In genomic region chr4:59902547-59902946, GRCm38 (mm10) we compare ENCODE assay signal across 14 mouse cellular contexts. TPM values are rescaled to one million over a fixed set of nuclear protein-coding genes. Genes with fewer than 3 reads are reported as not detected.
DNase-seq lines count a peak whose midpoint lies in the region; ATAC-seq and TF ChIP-seq lines count a peak whose summit lies in the region.
"Had no signal": no experiment of that assay in that cellular context is flagged by ENCODE, and none has a peak within 500 bp of the region (broad histone marks: within the 10 kb centered on the region; RNA-seq: fewer than 3 reads in every experiment).

No protein-coding gene starts in this region.

- H3K9ac ChIP-seq in intestine, postnatal 0 days (ENCODE audit: low read depth, low read length), result no peak overlapping the region
- H3K9ac ChIP-seq in intestine, embryonic 16.5 days (ENCODE audit: low read depth, low read length), result no peak overlapping the region
- no peak overlapping the region for H3K9ac ChIP-seq in midbrain, embryonic 13.5 days (replicated peaks)
- H3K9ac ChIP-seq in midbrain, embryonic 14.5 days (replicated peaks; ENCODE audit: low read length), result no peak overlapping the region
- H3K9ac ChIP-seq: embryonic facial prominence, embryonic 12.5 days; limb, embryonic 13.5 days; midbrain, embryonic 12.5 days had no signal

- no peak for ATAC-seq in intestine, postnatal 0 days
- ATAC-seq in intestine, embryonic 16.5 days, result no peak
- 0 out of 2 replicates have a peak, but pooled peaks have one; percentile 9 for ATAC-seq in midbrain, embryonic 13.5 days
- no peak for ATAC-seq in midbrain, embryonic 14.5 days (ENCODE audit: low FRiP score, low TSS enrichment)

- no peaks in the 10 kb centered on the region for H3K9me3 ChIP-seq in intestine, postnatal 0 days (ENCODE audit: control insufficient read depth)
- no peaks in the 10 kb centered on the region for H3K9me3 ChIP-seq in intestine, embryonic 16.5 days (ENCODE audit: control insufficient read depth, low read length)
- no peaks in the 10 kb centered on the region for H3K9me3 ChIP-seq in midbrain, embryonic 13.5 days
- H3K9me3 ChIP-seq in midbrain, embryonic 14.5 days (ENCODE audit: control insufficient read depth, low read length), result no peaks in the 10 kb centered on the region
- H3K9me3 ChIP-seq in forebrain, embryonic 10.5 days, result no peaks in the 10 kb centered on the region
- H3K9me3 ChIP-seq: embryonic facial prominence, embryonic 12.5 days; hindbrain, embryonic 10.5 days; limb, embryonic 13.5 days; midbrain, embryonic 12.5 days had no signal

- TF ChIP-seq CTCF in intestine, postnatal 0 days (IDR thresholded peaks at IDR 0.05; ENCODE audit: low read depth), result peak; percentile 38

- peak; percentile 15 for DNase-seq in adrenal gland, postnatal 10 days
- no peak for DNase-seq in adrenal gland, postnatal 14 days
- no peak for DNase-seq in midbrain, embryonic 14.5 days
- DNase-seq in kidney, postnatal 4 days, result peak; percentile 28 to 48
- DNase-seq in forebrain, embryonic 10.5 days (ENCODE audit: extremely low spot score, low spot score), result no peak

- no peak overlapping the region for H3K4me3 ChIP-seq in intestine, postnatal 0 days (ENCODE audit: low read depth, low read length)
- no peak overlapping the region for H3K4me3 ChIP-seq in intestine, embryonic 16.5 days (ENCODE audit: low read length)
- H3K4me3 ChIP-seq in midbrain, embryonic 13.5 days (replicated peaks), result no peak overlapping the region
- no peak overlapping the region for H3K4me3 ChIP-seq in midbrain, embryonic 14.5 days (replicated peaks; ENCODE audit: low read depth, low read length)
- H3K4me3 ChIP-seq in forebrain, embryonic 10.5 days, result no peak overlapping the region
- H3K4me3 ChIP-seq: embryonic facial prominence, embryonic 12.5 days; hindbrain, embryonic 10.5 days; limb, embryonic 13.5 days; midbrain, embryonic 12.5 days had no signal

- no peak overlapping the region for H3K4me2 ChIP-seq in intestine, postnatal 0 days (replicated peaks; ENCODE audit: low read depth)
- H3K4me2 ChIP-seq in intestine, embryonic 16.5 days (ENCODE audit: low read depth, low read length), result no peak overlapping the region
- H3K4me2 ChIP-seq in midbrain, embryonic 13.5 days (replicated peaks), result no peak overlapping the region
- no peak overlapping the region for H3K4me2 ChIP-seq in midbrain, embryonic 14.5 days (ENCODE audit: low read length)
- H3K4me2 ChIP-seq: embryonic facial prominence, embryonic 12.5 days; limb, embryonic 13.5 days; midbrain, embryonic 12.5 days had no signal

- no peak overlapping the region for H3K27ac ChIP-seq in intestine, postnatal 0 days (ENCODE audit: low read depth, low read length)
- H3K27ac ChIP-seq in intestine, embryonic 16.5 days (ENCODE audit: low read length), result no peak overlapping the region
- no peak overlapping the region for H3K27ac ChIP-seq in midbrain, embryonic 13.5 days
- H3K27ac ChIP-seq in midbrain, embryonic 14.5 days (replicated peaks; ENCODE audit: low read depth, low read length), result no peak overlapping the region
- H3K27ac ChIP-seq in forebrain, embryonic 10.5 days, result no peak overlapping the region
- H3K27ac ChIP-seq: embryonic facial prominence, embryonic 12.5 days; hindbrain, embryonic 10.5 days; limb, embryonic 13.5 days; midbrain, embryonic 12.5 days had no signal

- no peaks in the 10 kb centered on the region for H3K27me3 ChIP-seq in intestine, postnatal 0 days (replicated peaks; ENCODE audit: control insufficient read depth, insufficient read depth, low read length)
- H3K27me3 ChIP-seq in intestine, embryonic 16.5 days (replicated peaks; ENCODE audit: control insufficient read depth, insufficient read depth, low read length), result no peaks in the 10 kb centered on the region
- H3K27me3 ChIP-seq in midbrain, embryonic 13.5 days, result no peaks in the 10 kb centered on the region
- no peaks in the 10 kb centered on the region for H3K27me3 ChIP-seq in midbrain, embryonic 14.5 days (ENCODE audit: control insufficient read depth, insufficient read depth, low read length)
- H3K27me3 ChIP-seq in forebrain, embryonic 10.5 days (ENCODE audit: poor library complexity, severe bottlenecking), result no peaks in the 10 kb centered on the region
- H3K27me3 ChIP-seq: embryonic facial prominence, embryonic 12.5 days; limb, embryonic 13.5 days; midbrain, embryonic 12.5 days had no signal

- WGBS in intestine, postnatal 0 days, result 75% methylated on average over 6 of the region's 6 CpGs
- 68% methylated on average over 6 of the region's 6 CpGs for WGBS in intestine, embryonic 16.5 days
- WGBS in midbrain, embryonic 13.5 days, result 68% methylated on average over 6 of the region's 6 CpGs
- WGBS in midbrain, embryonic 14.5 days, result 72% methylated on average over 6 of the region's 6 CpGs
- WGBS in forebrain, embryonic 10.5 days, result 69% methylated on average over 6 of the region's 6 CpGs

- H3K4me1 ChIP-seq in intestine, postnatal 0 days (replicated peaks; ENCODE audit: control insufficient read depth, insufficient read depth, low read length), result no peaks in the 10 kb centered on the region
- no peaks in the 10 kb centered on the region for H3K4me1 ChIP-seq in intestine, embryonic 16.5 days (ENCODE audit: control insufficient read depth, insufficient read depth, low read length)
- H3K4me1 ChIP-seq in midbrain, embryonic 13.5 days (replicated peaks), result no peaks in the 10 kb centered on the region
- no peaks in the 10 kb centered on the region for H3K4me1 ChIP-seq in midbrain, embryonic 14.5 days (ENCODE audit: control insufficient read depth, insufficient read depth, low read length)
- 0 out of 2 replicates have a peak, but pooled peaks cover under 1% of the 10 kb centered on the region for H3K4me1 ChIP-seq in forebrain, embryonic 10.5 days
- H3K4me1 ChIP-seq: embryonic facial prominence, embryonic 12.5 days; limb, embryonic 13.5 days; midbrain, embryonic 12.5 days had no signal

- H3K36me3 ChIP-seq in intestine, postnatal 0 days (ENCODE audit: control insufficient read depth, insufficient read depth), result peaks cover 16% of the 10 kb centered on the region; the same call in 1 of the 2 replicates
- no peaks in the 10 kb centered on the region for H3K36me3 ChIP-seq in intestine, embryonic 16.5 days (ENCODE audit: control insufficient read depth, insufficient read depth, low read length)
- H3K36me3 ChIP-seq in midbrain, embryonic 13.5 days, result peaks cover 21% of the 10 kb centered on the region
- H3K36me3 ChIP-seq in midbrain, embryonic 14.5 days (ENCODE audit: control insufficient read depth, insufficient read depth, low read length), result peaks cover 19% of the 10 kb centered on the region; the same call in 1 of the 2 replicates
- peaks cover 17% of the 10 kb centered on the region for H3K36me3 ChIP-seq in forebrain, embryonic 10.5 days (replicated peaks)

RNA-seq across cellular contexts. Expression of gene Slc46a2, which starts 12.3 kb away (rescaled TPM):
- total RNA-seq in adrenal gland, postnatal 10 days (2021), result not detected
- not detected in 2 replicates for total RNA-seq in adrenal gland, postnatal 14 days (2021)
- polyA plus RNA-seq in intestine, postnatal 0 days (2015; fragmentation: Nextera tagmentation; extraction: Ambion mirVana), result not detected in 2 replicates
- not detected in 2 replicates for polyA plus RNA-seq in intestine, embryonic 16.5 days (2015; fragmentation: Nextera tagmentation; extraction: Ambion mirVana)
- 0.09 TPM in 1 of 2 replicates, not detected in the other for polyA plus RNA-seq in midbrain, embryonic 13.5 days (2015; fragmentation: Nextera tagmentation; extraction: Ambion mirVana)
- polyA plus RNA-seq in midbrain, embryonic 14.5 days (2014; fragmentation: Nextera tagmentation; extraction: Ambion mirVana), result not detected in 2 replicates
- not detected in 2 replicates for polyA plus RNA-seq in forebrain, embryonic 10.5 days (2016; fragmentation: Nextera tagmentation; extraction: Ambion mirVana)
- total RNA-seq: neutrophil, adult 5-6 weeks had no signal
- polyA plus RNA-seq: hindbrain, embryonic 10.5 days; midbrain, embryonic 12.5 days; small intestine, adult 2 months had no signal

RNA-seq across cellular contexts. Expression of gene Mup4, which starts 58.0 kb away (rescaled TPM):
- not detected for total RNA-seq in adrenal gland, postnatal 10 days (2021)
- not detected in 2 replicates for total RNA-seq in adrenal gland, postnatal 14 days (2021)
- polyA plus RNA-seq in intestine, postnatal 0 days (2015; fragmentation: Nextera tagmentation; extraction: Ambion mirVana), result not detected in 2 replicates
- not detected in 2 replicates for polyA plus RNA-seq in intestine, embryonic 16.5 days (2015; fragmentation: Nextera tagmentation; extraction: Ambion mirVana)
- not detected in 2 replicates for polyA plus RNA-seq in midbrain, embryonic 13.5 days (2015; fragmentation: Nextera tagmentation; extraction: Ambion mirVana)
- polyA plus RNA-seq in midbrain, embryonic 14.5 days (2014; fragmentation: Nextera tagmentation; extraction: Ambion mirVana), result not detected in 2 replicates
- polyA plus RNA-seq in forebrain, embryonic 10.5 days (2016; fragmentation: Nextera tagmentation; extraction: Ambion mirVana), result not detected in 2 replicates
- total RNA-seq: neutrophil, adult 5-6 weeks had no signal
- polyA plus RNA-seq: embryonic facial prominence, embryonic 12.5 days; hindbrain, embryonic 10.5 days; limb, embryonic 13.5 days; midbrain, embryonic 12.5 days; small intestine, adult 2 months had no signal

Comparison
In these comparisons a context has a peak if more than half of its experiments do, and no peak if none do; other contexts are left out.
1. DNase-seq: peak in adrenal gland, postnatal 10 days (single experiment) and kidney, postnatal 4 days (2 of 2); none in adrenal gland, postnatal 14 days (single experiment), midbrain, embryonic 14.5 days (single experiment) and forebrain, embryonic 10.5 days (single experiment).